Mouse (Mus musculus): ENCODE measurements around the gene Pgpep1.
A peak's percentile ranks its signal among the peaks of the same experiment; 100 is the strongest.

The Pgpep1 gene

GRCm38 (mm10) chr8:70658897-70659603, 1.1 kb downstream of the Pgpep1 start:
- no peak for DNase-seq

- DNase-seq: no peak
These were observed 2.4 kb downstream of the Pgpep1 start for GRCm38 (mm10) chr8:70657739-70658138.

GRCm38 (mm10) chr8:70657214-70657613, 3.0 kb downstream of the Pgpep1 start:
- DNase-seq: no peak

- no peak for DNase-seq
These were observed 3.9 kb downstream of the Pgpep1 start for GRCm38 (mm10) chr8:70656193-70656790.

- DNase-seq: no peak
These were observed 4.7 kb downstream of the Pgpep1 start for GRCm38 (mm10) chr8:70655469-70655868.

- no peak for DNase-seq
These were observed 6.1 kb downstream of the Pgpep1 start for GRCm38 (mm10) chr8:70654121-70654520.

- DNase-seq: peak; percentile 89
These were observed 7.0 kb downstream of the Pgpep1 start for GRCm38 (mm10) chr8:70653226-70653625.

GRCm38 (mm10) chr8:70650351-70650750, 9.8 kb downstream of the Pgpep1 start:
- DNase-seq: peak; percentile 8

- DNase-seq: peak; percentile 89
These were observed 10.9 kb downstream of the Pgpep1 start for GRCm38 (mm10) chr8:70649324-70649723.

- DNase-seq: no peak
These were observed 11.3 kb downstream of the Pgpep1 start for GRCm38 (mm10) chr8:70648921-70649320.

GRCm38 (mm10) chr8:70648164-70648442, 12.1 kb downstream of the Pgpep1 start:
- DNase-seq: no peak

- DNase-seq: peak; percentile 72
These were observed 12.6 kb downstream of the Pgpep1 start for GRCm38 (mm10) chr8:70647343-70648163.

GRCm38 (mm10) chr8:70646775-70647174, 13.4 kb downstream of the Pgpep1 start:
- no peak for DNase-seq

GRCm38 (mm10) chr8:70646369-70646768, 13.8 kb downstream of the Pgpep1 start:
- no peak for DNase-seq

GRCm38 (mm10) chr8:70645501-70646224, 14.5 kb downstream of the Pgpep1 start:
- DNase-seq: peak; percentile 70

- peak; percentile 47 for DNase-seq
These were observed 16.1 kb downstream of the Pgpep1 start for GRCm38 (mm10) chr8:70644065-70644464.

GRCm38 (mm10) chr8:70643019-70643418, 17.2 kb downstream of the Pgpep1 start:
- no peak for DNase-seq

GRCm38 (mm10) chr8:70638752-70639151, 21.4 kb downstream of the Pgpep1 start:
- no peak for DNase-seq

- peak; percentile 42 for DNase-seq
These were observed 23.4 kb downstream of the Pgpep1 start for GRCm38 (mm10) chr8:70636838-70637237.

- DNase-seq: peak; percentile 61
These were observed 24.7 kb downstream of the Pgpep1 start for GRCm38 (mm10) chr8:70635527-70635926.

- peak; percentile 89 for DNase-seq
These were observed 26.1 kb downstream of the Pgpep1 start for GRCm38 (mm10) chr8:70634066-70634465.

GRCm38 (mm10) chr8:70632346-70632892, 27.8 kb downstream of the Pgpep1 start, which contains the start of gene Gdf15:
TSS of gene Gdf15 (minus strand) at chr8:70632456.
- peak; percentile 12 for DNase-seq

- peak; percentile 78 for DNase-seq
These were observed 28.8 kb downstream of the Pgpep1 start for GRCm38 (mm10) chr8:70631436-70631835.
